Mouse (Mus musculus): ENCODE results near the gene Pdzd2.
"Not testable (repeated sequence)": the region's sequence is repeated elsewhere in the genome, so short reads cannot be mapped to it uniquely, and the experiment has no call there.

Pdzd2 gene

DNA sequence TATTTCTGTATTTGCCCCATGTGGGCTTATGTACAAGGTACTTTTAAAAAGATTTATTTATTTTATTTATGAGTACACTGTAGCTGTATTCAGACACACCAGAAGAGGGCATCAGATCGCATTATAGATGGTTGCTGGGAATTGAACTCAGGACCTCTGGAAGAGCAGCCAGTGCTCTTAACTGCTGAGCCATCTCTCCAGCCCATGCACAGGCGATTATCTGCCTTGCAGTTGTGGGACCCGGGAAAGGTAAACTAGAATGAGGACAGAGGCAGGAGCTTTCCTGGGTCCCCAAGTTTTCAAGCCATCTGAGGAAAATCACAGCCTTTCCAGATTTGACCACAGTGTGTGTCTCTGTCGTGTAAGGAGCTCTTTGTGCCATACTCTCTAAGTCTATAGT lies 370.9 kb downstream of the Pdzd2 start:
- DNase-seq, result no peak

DNA sequence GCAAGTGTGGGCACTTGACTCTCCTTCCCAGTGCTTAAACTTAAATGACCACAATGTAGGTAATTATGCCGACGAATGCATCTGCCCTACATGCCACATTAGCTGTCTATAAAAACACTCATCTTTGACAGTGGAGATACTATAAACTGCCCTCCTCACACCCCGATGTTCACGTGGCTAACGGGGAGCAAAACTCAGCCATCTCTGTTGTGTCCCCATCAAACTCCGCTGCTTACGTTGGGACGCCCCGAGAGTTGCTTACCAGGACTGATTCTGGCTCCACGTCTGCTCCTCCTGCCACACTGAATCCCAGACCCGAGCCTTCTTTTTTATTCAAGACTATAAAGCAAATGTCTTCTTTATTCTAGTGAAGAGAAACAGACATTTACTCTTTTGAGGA lies 371.4 kb downstream of the Pdzd2 start:
- DNase-seq, result no peak

DNA sequence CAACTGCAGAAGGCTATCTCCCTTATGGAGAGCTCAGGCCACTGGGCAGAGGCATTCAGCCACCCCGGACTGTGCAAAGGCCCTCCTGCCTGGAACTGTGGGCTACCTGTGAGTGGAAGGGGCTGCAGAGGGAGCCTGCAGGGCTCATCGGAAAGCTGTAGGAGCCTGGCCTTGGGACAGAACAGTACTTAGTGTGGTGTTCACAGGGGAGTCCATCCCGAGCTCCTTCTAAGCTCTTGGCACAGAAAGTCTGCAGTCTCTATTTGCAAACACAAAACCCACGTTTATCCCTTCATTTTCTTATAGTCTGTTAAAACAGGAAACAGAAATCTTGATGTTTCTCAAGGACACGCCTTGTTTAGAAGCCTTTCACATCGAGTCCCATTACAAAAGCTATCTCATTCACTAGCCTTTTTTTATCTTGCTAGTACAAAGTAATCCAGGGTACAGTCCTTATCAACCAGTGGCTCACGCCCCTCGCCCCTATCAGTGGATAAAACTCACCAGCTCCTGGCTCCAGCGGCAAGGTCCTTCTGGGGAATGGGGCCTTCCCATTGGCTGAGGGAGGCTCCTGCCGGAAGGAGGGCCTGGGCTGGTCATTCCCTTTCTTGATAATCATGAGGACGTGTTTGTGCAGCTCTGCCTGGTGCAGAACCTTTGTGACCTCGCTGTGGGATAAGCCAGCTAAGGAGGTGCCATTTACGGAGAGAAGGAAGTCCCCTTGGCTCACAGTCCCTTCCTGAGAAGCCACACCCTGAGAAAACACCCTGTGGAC lies 372.2 kb downstream of the Pdzd2 start:
- DNase-seq, result no peak

DNA sequence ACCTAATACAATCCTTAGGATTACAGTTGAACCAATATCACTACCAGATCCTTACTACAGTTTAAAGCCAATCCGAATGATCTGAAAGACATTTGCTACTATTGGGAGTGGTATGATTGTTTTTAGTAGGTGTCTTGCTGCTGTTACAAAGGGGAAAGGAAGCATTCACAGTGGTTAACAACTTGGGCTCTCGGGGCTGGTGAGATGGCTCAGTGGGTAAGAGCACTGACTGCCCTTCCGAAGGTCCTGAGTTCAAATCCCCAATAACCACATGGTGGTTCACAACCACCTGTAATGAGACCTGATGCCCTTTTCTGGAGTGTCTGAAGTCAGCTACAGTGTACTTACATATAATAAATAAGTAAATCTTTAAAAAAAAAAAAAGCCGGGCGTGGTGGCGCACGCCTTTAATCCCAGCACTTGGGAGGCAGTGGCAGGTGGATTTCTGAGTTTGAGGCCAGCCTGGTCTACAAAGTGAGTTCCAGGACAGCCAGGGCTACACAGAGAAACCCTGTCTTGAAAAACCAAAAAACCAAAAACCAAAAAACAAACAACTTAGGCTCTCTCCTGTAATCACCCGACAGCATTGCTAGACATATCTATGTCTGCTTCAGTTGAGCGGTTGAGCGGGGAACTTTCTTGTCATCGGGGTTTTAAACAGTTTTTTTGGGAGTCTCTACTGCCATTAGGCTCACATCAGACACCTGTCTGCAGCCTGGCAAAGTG lies 373.0 kb downstream of the Pdzd2 start:
- DNase-seq, result not testable (repeated sequence)

DNA sequence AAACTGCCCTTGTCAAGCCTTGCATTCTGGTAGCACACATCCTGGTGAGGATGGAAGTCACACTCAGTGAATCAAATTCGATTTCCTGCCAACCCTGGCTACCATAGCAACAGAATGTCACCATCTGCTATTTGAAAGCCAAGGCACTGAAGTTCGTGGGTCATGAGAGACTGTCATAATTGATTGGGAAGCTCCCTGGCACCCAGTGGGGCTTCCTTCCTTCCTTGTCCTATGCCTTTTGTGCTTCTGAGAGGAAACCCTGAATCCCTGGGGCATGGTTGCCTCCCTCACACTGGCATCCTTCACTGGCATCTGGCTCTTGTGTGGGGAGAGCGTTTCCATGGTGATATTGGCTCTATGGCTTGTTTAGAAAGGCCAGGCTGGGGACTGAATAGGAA lies 373.7 kb downstream of the Pdzd2 start:
- peak; percentile 56 for DNase-seq

DNA sequence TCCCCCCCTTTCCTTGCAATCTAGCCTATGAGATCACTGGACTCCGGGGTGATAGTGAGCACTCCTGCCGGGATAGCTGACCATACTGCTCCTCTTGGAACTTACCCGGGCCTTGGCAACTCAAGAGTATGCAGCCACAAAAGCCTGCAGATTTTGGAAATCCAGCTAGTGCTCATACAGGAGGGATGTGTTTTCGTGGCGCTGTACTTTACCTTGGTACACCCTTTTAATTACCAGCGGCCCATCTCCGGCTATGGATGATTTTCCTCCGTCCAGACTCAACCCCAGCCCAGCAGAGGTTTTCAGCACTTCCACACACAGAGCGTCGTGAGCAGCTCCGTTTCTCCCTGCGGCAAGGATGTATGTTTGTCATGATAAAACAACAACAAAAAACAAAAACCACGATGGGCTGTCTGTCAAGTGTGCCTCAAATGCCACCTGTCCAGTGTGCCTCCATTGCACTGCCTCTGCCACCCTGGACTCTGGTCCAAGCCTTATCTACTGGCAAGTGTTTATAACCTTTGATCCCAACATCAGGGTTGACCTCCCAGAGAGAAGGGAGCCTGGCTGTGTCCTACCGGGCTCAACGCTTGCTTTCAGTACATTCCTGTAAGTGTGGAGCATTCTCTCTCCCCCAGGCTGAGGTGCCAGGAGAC lies 374.2 kb downstream of the Pdzd2 start:
- no peak for DNase-seq

DNA sequence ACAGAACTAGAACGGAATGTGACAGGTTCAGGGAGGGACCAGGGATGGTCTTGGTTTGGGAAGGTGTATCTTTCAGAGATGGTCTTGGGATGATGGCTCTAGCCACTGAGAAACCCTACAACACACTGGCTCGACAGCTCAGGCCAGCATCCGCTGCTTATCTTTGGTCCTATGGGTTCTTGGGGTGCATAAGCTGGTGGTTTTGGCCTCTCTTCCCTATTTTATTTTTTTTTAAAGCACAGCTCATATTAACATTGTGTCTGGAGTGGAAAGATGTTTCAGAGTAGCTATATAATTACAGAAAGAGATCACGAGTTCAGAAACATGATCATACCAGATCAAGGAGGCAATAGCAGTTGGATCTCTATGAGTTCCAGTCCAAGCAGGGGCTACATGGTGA lies 375.6 kb downstream of the Pdzd2 start:
- no peak for DNase-seq

DNA sequence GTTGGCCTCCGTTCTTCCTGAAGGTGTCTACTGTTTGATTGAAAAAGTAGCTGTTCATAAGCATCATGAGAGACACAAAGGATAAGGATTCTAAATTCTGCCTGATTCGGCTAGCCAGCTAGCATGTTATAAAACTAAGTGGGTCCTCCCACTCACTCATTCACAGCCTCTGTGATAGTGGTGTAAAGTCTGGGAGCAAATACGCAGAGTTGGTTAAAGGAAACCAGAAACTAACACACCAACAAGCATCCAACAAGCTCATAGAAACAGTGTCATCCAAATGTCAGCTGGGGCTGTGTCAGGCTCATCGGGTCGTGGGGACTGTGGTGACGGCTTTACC lies 377.1 kb downstream of the Pdzd2 start:
- DNase-seq, result no peak

DNA sequence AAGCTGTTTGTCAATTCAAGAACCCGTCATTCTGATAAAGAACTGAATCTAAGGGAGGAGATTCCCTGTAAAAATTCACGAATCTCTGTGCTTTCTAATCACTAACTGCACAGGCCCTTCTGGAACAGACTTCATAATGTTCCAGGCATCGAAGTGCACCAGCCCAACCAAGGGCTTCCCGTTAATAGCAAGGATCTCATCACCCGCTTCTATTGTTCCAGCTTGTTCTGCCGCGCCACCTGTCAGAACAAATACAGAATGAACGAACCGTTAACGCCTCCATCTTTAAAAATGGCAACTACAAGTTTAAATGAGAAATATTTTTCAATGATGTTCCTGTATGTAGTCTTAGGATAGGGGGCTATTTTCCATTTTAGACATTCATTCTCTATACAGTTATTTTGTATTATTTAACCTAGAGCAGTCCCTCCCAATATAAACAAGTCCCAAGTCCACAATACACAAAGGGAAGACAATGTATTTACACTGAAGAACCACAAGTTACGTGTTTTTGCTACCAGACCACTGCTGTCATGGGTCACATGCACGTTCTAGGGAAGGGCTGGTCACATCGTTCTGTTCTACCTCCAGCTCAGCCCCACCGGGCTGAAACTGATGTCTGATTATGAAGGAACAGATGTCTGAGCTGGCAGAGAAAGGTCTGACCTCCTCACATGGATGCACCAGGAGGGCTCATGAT lies 377.6 kb downstream of the Pdzd2 start:
- DNase-seq, result no peak

DNA sequence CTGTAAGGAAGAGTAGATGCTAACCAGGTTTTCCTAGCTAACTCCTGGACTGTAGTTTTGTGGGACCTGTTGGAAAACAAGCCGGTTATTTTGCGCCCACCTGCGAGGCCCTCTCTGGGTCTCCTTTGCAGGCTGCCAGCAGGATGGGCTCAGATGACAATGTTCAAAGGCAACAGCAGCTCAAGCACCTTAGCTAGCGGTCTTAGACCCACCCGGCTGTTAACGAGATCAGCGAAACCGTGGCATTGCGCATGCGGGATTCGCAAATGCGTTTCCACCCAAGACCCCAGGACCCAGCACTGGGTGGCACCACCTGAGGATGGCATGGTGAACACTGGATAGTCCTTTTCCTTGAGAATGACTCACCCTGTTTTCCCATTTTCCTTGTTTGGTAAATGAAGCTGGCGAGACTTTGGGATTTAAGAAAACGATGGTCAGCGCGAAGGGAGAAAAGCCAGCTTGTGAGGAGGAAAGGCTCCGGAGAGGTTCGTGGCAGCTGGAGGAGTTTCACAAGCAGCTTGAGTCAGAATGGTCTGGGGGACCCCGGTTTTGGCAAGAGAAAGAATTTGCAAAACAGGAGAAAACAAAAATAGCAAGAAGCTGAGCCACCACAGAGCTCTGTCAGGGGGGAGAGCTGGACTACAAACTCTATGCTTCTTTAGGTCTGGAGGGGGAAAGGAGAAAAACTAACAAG lies 379.1 kb downstream of the Pdzd2 start:
- no peak for DNase-seq

DNA sequence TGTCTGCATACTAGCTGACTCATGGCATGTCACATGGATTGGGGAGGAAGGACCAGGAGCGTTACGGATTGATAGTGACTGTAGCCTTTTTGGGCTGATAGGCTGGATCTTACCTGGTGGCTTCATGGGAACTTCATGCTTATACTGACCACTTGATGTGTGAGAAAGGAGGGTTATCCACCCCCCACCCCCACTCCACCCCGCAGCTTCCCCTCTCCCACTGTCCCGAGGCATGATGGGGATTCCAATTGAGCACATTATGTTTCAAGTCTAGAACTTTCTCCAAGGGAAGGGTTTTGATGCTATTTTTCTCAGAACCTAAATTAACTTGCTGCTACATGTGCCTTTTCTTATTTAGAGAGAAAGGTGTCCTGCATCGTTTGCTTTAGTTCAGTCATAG lies 381.3 kb downstream of the Pdzd2 start:
- no peak for DNase-seq

DNA sequence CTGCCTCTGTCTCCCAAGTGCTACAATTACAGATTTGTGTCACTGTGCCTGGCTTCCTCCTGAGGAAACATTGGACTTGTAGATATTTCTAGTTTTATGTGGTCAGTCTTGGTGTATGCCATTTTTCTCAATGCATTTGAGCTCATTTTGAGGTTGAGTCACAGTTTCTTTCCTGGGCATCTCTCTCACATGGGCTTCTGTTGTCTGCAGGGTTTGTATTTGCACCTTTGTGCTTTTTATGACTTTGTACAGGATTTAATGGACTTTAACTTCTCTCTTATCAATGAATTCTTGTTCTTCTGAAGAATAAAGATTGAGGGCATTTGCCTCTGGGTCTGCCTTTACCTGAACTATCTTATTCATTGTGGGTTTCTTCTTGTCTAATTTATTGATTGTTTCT lies 382.3 kb downstream of the Pdzd2 start:
- no peak for DNase-seq

DNA sequence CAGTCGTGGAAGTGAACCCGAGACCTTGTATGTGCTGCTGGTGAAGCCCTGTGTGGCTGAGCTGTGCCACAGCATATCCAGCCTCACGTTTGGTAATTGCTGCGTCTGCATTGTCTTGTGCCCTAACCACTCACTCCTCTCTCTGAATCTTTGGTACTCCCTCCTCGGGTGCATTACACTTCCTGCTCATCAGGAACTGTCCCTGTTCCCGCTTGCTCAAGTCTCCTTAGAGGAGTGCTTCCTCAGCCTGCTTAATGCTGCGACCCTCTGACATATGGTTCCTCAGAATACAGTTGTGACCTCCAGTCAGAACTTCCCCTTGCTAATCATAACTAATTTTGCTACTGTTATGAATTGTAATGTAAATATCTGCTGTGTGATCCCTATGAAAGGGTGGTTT lies 383.8 kb downstream of the Pdzd2 start:
- no peak for DNase-seq

DNA sequence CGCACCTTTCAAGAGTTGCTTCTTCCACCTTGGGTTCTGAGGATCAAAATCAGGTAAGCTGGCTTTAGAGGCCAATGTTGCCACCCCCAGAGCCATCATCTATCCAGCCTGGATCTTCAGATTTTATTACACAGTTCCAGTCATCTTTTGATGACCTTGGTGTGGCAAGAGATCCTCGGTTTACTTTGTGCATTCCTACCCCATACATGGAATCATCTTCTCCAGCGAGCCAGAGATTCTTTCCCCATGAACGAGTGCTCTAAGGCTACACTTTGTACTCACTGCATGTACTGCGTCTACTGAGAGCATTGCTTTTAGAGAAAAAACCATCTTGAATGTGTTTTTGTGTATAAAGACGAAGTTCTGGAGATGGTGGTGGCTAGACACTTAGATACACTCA lies 384.5 kb downstream of the Pdzd2 start:
- DNase-seq, result no peak

DNA sequence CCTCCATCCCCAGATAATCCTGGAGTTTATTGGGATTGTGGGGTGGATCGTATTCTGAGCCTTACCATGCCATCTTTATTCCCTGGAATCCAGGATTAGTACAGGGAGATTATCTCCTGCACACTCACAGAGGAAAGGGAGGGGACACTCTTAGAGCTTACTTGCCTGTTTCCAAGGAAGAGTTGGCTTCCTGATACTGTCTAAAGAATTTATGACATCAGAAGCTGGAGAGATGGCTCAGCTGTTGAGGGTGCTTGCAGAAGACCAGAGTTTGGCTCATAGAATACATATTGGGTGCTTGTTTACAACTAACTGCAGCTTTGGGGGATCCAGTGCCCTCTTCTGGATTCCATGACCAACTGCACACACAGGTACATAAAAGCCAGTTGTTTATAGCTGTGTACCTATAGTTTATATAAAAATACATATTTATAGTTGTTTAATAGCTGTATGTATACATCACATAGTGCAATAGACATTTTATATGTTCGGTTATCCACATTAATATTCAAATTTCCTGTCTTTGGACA lies 385.4 kb downstream of the Pdzd2 start:
- DNase-seq, result no peak

DNA sequence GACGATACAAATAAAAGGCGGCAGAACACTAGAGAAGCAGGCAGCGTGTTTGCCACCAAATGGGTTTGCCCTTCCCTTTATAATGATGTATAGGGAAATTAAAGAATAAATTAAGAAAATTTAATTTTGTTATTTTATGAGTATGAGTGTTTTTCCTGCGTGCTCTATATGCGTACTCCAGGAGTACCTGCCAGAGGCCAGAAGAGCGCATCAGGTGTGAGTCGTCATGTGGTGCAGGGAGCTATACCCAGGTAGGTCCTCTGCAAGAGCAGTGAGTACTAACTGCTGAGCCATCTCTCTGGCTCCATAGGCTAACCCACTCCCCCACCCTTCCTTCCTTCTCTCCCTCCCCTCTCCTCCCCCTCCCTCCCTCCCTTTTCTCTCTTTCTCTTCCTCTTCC lies 388.3 kb downstream of the Pdzd2 start:
- no peak for DNase-seq

DNA sequence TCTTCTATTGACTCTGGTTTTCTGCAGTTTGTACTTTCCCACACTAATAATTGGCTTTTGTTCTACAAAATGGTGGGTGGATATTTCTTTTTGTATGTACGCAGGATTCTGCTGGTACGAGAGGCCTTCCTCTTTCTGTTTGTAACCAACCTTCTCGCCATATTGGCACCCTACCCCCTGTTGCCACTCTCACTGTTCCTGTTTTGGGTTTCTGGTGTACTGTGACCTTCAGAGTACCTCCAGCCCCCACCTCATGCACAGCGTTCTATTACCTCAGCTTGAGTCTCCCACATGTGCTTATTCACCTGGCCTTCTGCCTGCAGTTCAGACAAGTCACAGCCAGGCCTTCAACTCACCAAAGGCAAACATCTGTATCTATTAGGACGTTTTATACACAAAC lies 389.9 kb downstream of the Pdzd2 start:
- DNase-seq, result no peak

DNA sequence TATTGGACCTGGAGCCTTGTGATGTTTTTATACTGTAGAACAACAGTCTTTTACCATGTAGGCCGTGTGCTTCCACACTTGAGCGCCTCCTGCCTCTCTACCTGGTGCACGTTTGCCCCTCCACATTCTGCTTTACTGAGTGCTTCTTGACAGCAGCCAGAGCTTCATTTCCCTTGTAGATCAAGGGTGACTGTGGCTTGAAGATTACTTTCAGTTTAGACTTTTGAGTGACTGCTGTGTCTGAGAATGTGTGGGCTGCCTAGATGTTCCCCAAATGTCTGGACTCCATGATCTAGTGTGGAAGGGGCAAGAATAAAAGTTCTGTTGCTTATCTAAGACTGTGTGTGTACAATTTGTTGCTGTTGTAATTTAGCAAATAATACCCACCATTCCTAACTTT lies 390.8 kb downstream of the Pdzd2 start:
- DNase-seq, result no peak

DNA sequence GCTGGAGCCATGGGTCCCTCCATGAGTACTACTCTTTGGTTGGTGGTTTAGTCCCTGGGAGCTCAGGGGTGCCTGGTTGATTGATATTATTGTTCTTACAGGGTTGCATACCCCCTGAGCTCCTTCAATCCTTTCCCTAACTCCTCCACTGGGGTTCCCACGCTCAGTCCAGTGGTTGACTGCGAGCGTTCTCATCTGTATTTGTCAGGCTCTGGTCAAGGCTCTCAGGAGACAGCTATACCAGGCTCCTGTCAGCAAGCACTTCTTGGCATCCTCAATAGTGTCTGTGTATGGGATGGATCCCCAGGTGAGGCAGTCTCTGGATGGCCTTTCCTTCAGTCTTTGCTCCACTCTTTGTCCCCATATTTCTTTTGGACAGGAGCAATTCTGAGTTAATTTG lies 392.8 kb downstream of the Pdzd2 start:
- no peak for DNase-seq

DNA sequence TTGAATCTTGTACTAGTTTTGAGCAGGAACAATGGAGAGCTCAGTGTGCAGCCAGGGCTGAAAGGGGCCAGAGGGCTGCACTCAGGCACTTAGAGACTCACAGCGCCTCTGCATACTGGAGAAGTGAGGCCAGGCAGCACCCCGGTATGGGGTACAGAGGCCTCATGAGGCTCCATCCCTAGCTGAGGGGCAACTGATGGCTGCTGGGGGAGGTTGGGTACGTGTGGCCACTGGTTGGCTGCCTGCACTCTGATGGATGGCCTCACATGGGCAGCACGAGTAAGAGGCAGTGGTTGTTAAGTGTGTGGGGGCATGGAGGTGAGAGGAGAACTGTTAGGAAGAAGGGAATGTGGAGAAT lies 398.3 kb downstream of the Pdzd2 start:
- DNase-seq, result no peak

DNA sequence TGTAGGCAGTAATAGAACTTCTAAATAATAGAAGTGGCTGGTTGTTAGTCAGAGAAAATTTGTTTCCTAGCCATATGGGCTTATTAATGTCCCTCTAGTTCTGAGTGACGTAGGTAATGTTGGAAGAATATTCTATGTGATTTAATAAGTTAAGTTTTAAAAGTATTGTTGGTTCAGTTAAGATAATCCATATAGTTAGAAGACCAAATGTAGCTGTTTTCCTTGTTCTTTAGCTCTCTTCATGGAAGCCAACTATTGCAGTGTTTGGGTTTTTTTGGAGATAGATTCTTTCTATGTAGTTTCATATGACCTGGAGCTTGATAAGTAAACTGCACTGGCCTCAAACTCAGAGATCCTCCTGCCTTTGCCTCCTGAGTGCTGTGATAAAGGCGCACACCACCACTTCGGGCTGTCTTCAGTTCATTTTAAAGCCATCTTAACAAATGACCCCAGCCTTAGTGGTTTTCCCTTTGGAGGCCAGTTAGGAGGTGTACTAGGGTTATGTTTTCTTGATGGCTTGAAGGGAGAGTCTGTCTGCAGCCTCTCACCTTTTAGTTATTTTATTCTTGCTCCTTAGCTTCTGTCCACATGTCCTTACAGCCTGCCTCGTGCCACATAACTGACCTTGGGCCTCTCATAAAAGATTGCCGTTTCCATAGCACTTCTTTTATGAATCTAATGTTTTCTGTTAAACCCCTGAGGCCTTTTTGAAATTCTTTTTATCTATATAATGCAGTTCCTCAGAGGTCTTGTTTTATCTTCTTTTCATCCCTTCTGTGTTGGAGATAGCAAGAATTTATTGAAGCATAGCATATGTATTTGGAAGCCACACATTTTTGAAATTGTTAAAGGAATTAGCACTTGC lies 399.0 kb downstream of the Pdzd2 start:
- no peak for DNase-seq

DNA sequence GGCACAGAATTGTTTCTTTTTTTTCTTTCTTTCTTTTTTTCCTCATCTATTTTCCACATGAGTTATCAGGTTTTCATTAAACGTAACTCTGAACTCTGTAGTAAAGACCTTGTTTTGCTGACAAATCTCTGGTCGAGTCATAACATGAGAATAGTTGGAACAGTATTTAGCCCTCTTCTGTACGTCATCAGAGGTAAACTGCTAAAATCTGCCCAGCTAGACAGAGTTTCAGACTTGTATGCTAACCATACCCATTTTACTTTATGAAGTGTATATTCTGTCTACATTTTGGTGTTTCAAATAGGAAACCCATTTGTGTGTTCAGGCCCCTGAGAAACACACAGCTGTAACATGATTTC lies 402.0 kb downstream of the Pdzd2 start:
- no peak for DNase-seq
